Mouse (Mus musculus) forebrain, embryonic 14.5 days (tissue): ENCODE measurements around the gene Skor1. TPM values are rescaled to one million over a fixed set of nuclear protein-coding genes. Genes with fewer than 3 reads are reported as not detected.
A peak's percentile ranks its signal among the peaks of the same experiment; 100 is the strongest.

ENCODE experiments used
- ATAC-seq: fragments of 200-750 bp; cut with Nextera tagmentation; 2 replicates; pipeline ENCODE4 v1.8.0; 2017; ENCODE audit warnings: mild to moderate bottlenecking, moderate library complexity
- DNase-seq: peaks from one replicate; pipeline ENCODE4 v3.0.0-alpha.2; 2015; ENCODE audit warnings: low spot score
- H3K27ac ChIP-seq: fragments of 300-500 bp; sonication (generic); 2 replicates; pipeline ENCODE4 v1.5.1; 2014; ENCODE audit warnings: low read depth, mild to moderate bottlenecking, control low read depth, low read length, moderate library complexity
- H3K27me3 ChIP-seq: fragments of 300-500 bp; sonication (generic); replicated peaks from 2 replicates; pipeline ENCODE4 v1.6.1; 2014; ENCODE audit warnings: low read length, control low read depth, mixed read lengths; ENCODE audit not compliant: control insufficient read depth, insufficient read depth
- H3K36me3 ChIP-seq: fragments of 300-500 bp; sonication (generic); 2 replicates; pipeline ENCODE4 v1.6.1; 2014; ENCODE audit warnings: low read length, control low read depth; ENCODE audit not compliant: control insufficient read depth, insufficient read depth
- H3K4me1 ChIP-seq: fragments of 300-500 bp; sonication (generic); 2 replicates; pipeline ENCODE4 v1.6.1; 2014; ENCODE audit warnings: antibody characterized with exemption, low read length, control low read depth; ENCODE audit not compliant: control insufficient read depth, insufficient read depth
- H3K4me2 ChIP-seq: fragments of 300-500 bp; sonication (generic); 2 replicates; pipeline ENCODE4 v1.6.1; 2014; ENCODE audit warnings: mild to moderate bottlenecking, control low read depth, low read length
- H3K4me3 ChIP-seq: fragments of 300-500 bp; sonication (generic); 2 replicates; pipeline ENCODE4 v1.5.1; 2014; ENCODE audit warnings: low read depth, low read length, control low read depth
- H3K9ac ChIP-seq: fragments of 300-500 bp; sonication (generic); 2 replicates; pipeline ENCODE4 v1.6.1; 2014; ENCODE audit warnings: mild to moderate bottlenecking, low read length, control low read depth, moderate library complexity
- H3K9me3 ChIP-seq: fragments of 300-500 bp; sonication (generic); replicated peaks from 2 replicates; pipeline ENCODE4 v1.6.1; 2016; ENCODE audit warnings: low read length, control low read depth, mixed read lengths; ENCODE audit not compliant: control insufficient read depth
- WGBS: fragments of 180-500 bp; shearing (Covaris S2); extraction: QIAGEN DNeasy Blood & Tissue Kit; methylation state at CpG from one replicate; pipeline ENCODE4 v1.1.7; 2014; 5-methylcytosine and 5-hydroxymethylcytosine counted together
- polyA plus RNA-seq: library from polyadenylated mRNA; unstranded; fragments of >200 nt; fragmentation: Nextera tagmentation; extraction: Ambion mirVana; gene quantifications from 2 replicates; pipeline ENCODE4 v1.2.1, GENCODE M21; 2014

The Skor1 gene
- 0.27 and 0.30 TPM in 2 replicates for polyA plus RNA-seq

GRCm38 (mm10) chr9:63148410-63149371 lies at the start of gene Skor1:
Gene Skor1, minus strand, starts transcription at chr9:63148961.
- H3K4me3 ChIP-seq: peak within 1 kb of the TSS; percentile 35
- peak; percentile 6 for DNase-seq
- ATAC-seq: no peak
- peaks cover 2% of the 10 kb centered on the region for H3K4me1 ChIP-seq
- H3K4me2 ChIP-seq: peak within 1 kb of the TSS; percentile 63
- no peak within 1 kb of the TSS for H3K27ac ChIP-seq
- H3K27me3 ChIP-seq: peaks cover 98% of the 10 kb centered on the region
- H3K9ac ChIP-seq: no peak within 1 kb of the TSS
- H3K36me3 ChIP-seq: no peaks in the 10 kb centered on the region
- under 1% methylated on average over 74 of the region's 108 CpGs for WGBS
- H3K9me3 ChIP-seq: no peaks in the 10 kb centered on the region

GRCm38 (mm10) chr9:63197252-63197651 lies 48.5 kb upstream of the Skor1 start:
- H3K27me3 ChIP-seq: no peaks in the 10 kb centered on the region
- ATAC-seq: peak; percentile 70
- no peak overlapping the region for H3K27ac ChIP-seq
- peak; percentile 72 for DNase-seq
- no peak overlapping the region for H3K9ac ChIP-seq
- peaks cover 3% of the 10 kb centered on the region; the same call in 1 of the 2 replicates for H3K36me3 ChIP-seq
- H3K4me2 ChIP-seq: peak overlapping the region; percentile 18; the same call in 1 of the 2 replicates
- H3K9me3 ChIP-seq: no peaks in the 10 kb centered on the region
- 6% methylated on average over 8 of the region's 8 CpGs for WGBS
- no peak overlapping the region for H3K4me3 ChIP-seq
- H3K4me1 ChIP-seq: peaks cover 13% of the 10 kb centered on the region

GRCm38 (mm10) chr9:63196114-63196682 lies 47.4 kb upstream of the Skor1 start:
- Histone ChIP-seq H3K27me3 (no peaks in the 10 kb centered on the region), H3K4me3 (no peak overlapping the region), H3K36me3 (peaks cover 3% of the 10 kb centered on the region; the same call in 1 of the 2 replicates), H3K4me2 (no peak overlapping the region), H3K9me3 (no peaks in the 10 kb centered on the region), H3K9ac (no peak overlapping the region), H3K27ac (no peak overlapping the region), H3K4me1 (peaks cover 13% of the 10 kb centered on the region)
- no peak for DNase-seq
- ATAC-seq: no peak
- WGBS: 52% methylated on average over 8 of the region's 8 CpGs

GRCm38 (mm10) chr9:63195523-63195922 lies 46.8 kb upstream of the Skor1 start:
- H3K4me1 ChIP-seq: peaks cover 13% of the 10 kb centered on the region

GRCm38 (mm10) chr9:63194791-63195190 lies 46.0 kb upstream of the Skor1 start:
- 60% methylated on average over 9 of the region's 9 CpGs for WGBS
- no peak overlapping the region for H3K4me3 ChIP-seq
- H3K36me3 ChIP-seq: peaks cover 3% of the 10 kb centered on the region; the same call in 1 of the 2 replicates
- no peaks in the 10 kb centered on the region for H3K9me3 ChIP-seq
- H3K4me2 ChIP-seq: no peak overlapping the region
- ATAC-seq (no peak), DNase-seq (no peak)
- H3K27ac ChIP-seq: no peak overlapping the region
- peaks cover 13% of the 10 kb centered on the region for H3K4me1 ChIP-seq
- H3K27me3 ChIP-seq: no peaks in the 10 kb centered on the region
- no peak overlapping the region for H3K9ac ChIP-seq

More at GRCm38 (mm10) chr9:63195523-63195922, 46.8 kb upstream of the Skor1 start:
- ATAC-seq (no peak), DNase-seq (no peak)
- Histone ChIP-seq H3K4me2 (no peak overlapping the region), H3K9ac (no peak overlapping the region), H3K27ac (no peak overlapping the region), H3K9me3 (no peaks in the 10 kb centered on the region), H3K4me3 (no peak overlapping the region), H3K36me3 (peaks cover 3% of the 10 kb centered on the region; the same call in 1 of the 2 replicates), H3K27me3 (no peaks in the 10 kb centered on the region)
- 12% methylated on average over 4 of the region's 4 CpGs for WGBS

GRCm38 (mm10) chr9:63192809-63193208 lies 44.0 kb upstream of the Skor1 start:
- Histone ChIP-seq H3K4me2 (no peak overlapping the region), H3K4me3 (no peak overlapping the region), H3K9me3 (no peaks in the 10 kb centered on the region), H3K27ac (no peak overlapping the region), H3K4me1 (peaks cover 10% of the 10 kb centered on the region), H3K27me3 (no peaks in the 10 kb centered on the region), H3K9ac (no peak overlapping the region), H3K36me3 (peaks cover 3% of the 10 kb centered on the region; the same call in 1 of the 2 replicates)
- DNase-seq (no peak), ATAC-seq (no peak)
- 71% methylated on average over 4 of the region's 4 CpGs for WGBS

- ATAC-seq (no peak), DNase-seq (no peak)
- H3K4me3 ChIP-seq: no peak overlapping the region
- H3K9ac ChIP-seq: no peak overlapping the region
- H3K36me3 ChIP-seq: no peaks in the 10 kb centered on the region; the same call in 1 of the 2 replicates
- 33% methylated on average over 7 of the region's 7 CpGs for WGBS
- no peaks in the 10 kb centered on the region for H3K9me3 ChIP-seq
- H3K27ac ChIP-seq: no peak overlapping the region
- H3K4me2 ChIP-seq: no peak overlapping the region
- H3K4me1 ChIP-seq: peaks cover 7% of the 10 kb centered on the region
- peaks cover 10% of the 10 kb centered on the region for H3K27me3 ChIP-seq
Observed at GRCm38 (mm10) chr9:63187310-63187709, 38.5 kb upstream of the Skor1 start.

GRCm38 (mm10) chr9:63185249-63185648 lies 36.5 kb upstream of the Skor1 start:
- 79% methylated on average over 7 of the region's 7 CpGs for WGBS
- H3K4me1 ChIP-seq: peaks cover 20% of the 10 kb centered on the region
- ATAC-seq (no peak), DNase-seq (no peak)
- no peaks in the 10 kb centered on the region for H3K9me3 ChIP-seq
- no peak overlapping the region for H3K4me3 ChIP-seq
- H3K9ac ChIP-seq: no peak overlapping the region
- H3K36me3 ChIP-seq: no peaks in the 10 kb centered on the region; the same call in 1 of the 2 replicates
- H3K4me2 ChIP-seq: no peak overlapping the region
- H3K27me3 ChIP-seq: peaks cover 10% of the 10 kb centered on the region
- H3K27ac ChIP-seq: no peak overlapping the region
